Mouse (Mus musculus) T-helper 1 cell (primary cell): ENCODE measurements at regions not wholly inside any gene's neighbourhood (a gene's known extent, or its start where the extent isn't known, plus 50 kb on each side); places are given as distances from the start of the nearest gene placed in this dataset.

Experiments
- in situ Hi-C: fragments of 300-600 bp; cut with MboI, MseI; formaldehyde crosslinking; loops from one replicate; pipeline ENCODE4 v1.15.1; 2025; ENCODE audit warnings: high pct_unique_total_duplicates

DNA sequence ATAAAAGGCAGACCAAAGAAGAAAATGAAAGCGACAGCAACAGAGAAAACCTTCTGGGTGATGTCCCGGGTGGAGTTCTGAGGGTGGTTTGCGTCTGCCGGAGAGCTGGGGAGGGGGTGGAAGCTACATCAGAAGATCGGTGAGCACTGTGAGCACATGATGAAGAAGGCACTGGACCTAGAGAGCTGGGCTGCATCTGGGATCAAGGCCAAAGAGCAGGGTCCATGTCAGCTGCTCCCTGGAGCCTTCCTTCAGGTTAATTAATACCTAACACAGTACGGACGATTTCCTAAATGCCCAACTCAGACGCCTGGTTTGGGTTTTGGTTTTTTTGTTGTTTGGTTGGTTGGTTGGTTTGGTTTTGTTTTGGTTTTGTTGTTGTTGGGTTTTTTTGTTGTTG is 228.6 kb upstream of the Zfp637 start:
- in situ Hi-C loops = no loop called here

DNA sequence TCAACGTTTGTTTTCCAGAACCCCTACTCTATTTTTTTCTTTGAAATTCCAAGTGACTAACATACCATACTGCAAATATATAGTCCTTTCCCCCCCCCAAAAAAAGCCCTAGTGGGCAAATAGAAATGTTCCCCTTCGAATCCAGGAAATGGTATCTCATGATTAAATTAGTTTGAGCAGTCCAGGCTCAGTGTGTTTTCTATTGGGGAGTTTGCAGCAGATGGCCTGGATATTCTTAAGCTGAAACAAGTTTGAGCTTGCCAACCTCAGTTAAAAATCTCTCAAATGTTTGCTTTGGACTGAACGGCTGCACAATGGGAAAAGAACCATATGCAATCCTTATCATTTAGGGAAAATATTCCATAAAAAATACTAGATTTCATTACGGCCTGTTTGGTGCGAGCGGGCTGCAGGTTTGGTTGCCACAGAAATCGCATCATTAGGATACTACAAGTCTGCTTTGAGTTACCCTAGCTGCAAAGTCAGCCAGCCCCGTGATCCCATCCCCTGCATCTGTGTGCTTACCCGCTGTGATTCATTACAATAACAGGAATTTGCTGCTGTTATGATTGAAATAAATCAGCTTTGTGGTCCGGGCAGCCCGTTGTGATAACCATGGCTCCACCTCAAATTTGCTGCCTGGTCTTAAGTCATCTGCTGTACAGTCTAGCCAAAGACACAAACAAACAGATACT is 227.2 kb upstream of the Zfp637 start:
- in situ Hi-C loops = no loop called here

DNA sequence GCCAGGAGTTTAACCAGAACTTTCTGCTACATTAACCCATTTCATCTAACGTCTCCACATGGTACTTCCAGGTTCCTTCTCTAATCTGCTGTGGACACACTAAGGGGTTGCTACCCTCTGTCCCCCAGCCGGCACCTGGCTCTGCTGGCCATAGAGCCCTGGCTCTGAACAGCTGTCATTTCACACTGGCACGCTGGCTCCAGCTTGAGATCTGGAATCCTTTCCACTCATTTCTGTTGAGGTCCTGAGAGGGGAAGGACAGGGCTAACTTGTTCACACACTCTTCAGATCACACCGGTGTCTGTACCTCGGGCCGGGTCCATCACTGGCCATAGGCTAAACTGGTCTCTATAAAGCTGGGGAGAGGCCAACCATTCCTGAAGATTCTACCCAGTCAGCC is 226.6 kb upstream of the Zfp637 start:
- in situ Hi-C loops = no loop called here

DNA sequence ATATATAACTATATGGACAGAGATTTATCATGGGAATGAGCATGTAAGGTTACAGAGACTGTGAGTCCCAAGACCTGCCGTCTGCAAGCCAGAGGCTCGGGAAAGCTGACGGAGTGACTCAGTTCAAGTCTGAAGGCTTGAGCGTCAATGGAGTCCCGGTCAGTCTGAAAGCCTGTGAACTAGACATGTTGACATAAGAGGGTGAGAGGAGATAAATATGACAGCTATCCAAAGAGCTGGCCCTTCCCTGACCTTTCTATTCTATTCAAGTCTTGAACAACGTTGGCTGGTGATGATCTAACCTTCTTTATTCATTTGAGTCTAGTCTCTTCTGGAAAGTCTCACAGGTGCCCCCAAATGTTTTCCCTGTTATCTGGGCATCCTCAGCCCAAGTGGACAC is 223.8 kb upstream of the Zfp637 start:
- in situ Hi-C loops = no loop called here

DNA sequence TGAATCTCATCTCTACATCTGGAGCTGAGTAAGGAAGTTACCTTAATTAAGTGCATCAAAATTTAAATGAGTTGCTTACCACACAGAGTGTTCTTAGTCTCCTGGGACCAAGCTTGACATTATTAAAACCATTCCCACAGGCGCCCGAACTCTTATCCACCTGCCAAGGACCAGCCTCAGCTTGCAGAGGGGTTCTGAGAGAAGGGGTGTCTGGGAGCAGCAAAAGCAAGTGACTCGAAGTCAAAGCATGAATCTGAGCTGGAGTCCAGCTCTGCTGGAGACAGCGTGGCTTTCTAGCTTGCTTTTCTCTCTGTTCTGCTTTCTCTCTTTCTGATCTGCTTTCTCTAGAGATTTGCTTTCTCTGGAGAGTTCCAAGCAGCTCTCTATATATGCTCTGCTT is 223.0 kb upstream of the Zfp637 start:
- in situ Hi-C loops = no loop called here

DNA sequence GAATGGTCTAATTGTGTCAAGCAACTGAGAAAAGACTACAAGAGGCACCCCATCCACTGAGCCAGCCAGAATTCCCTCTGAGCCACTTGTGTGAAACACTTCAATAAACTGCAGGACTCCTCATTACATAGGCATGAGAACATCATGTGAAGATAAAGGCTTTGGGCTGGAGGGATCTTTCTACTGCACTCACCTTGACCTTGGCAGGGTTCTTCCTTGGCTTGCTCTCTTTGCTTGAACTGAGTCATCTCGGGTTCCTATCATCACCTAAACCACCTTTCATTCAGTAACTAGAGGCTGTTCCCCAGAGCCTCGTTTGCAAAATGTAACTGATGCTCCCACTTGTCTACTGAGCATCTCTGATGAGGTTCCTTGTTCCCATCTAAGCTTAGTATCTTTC is 221.4 kb upstream of the Zfp637 start:
- in situ Hi-C loops = loop anchor here (10.0 kb wide), 1 partner anchor 345 kb away; no protein-coding TSS in a partner anchor

DNA sequence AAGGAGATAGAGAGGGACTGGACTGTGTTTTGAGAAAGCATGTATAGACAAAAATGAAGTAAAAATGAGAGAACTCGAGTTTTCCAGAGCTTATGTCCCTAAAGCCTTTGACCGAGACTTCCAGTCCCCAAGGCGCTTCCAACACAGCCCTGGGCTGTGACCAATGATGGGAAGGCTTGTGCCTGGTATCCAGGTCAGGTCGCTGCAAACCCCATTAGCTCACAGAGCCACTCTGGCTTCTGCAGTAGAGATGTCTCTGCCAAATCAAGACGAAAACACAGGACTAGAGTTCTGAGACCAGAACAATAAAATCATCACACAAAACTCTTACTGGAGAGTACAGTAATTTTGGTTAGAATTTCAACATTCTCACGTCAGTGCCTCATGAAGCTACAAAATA is 218.5 kb upstream of the Zfp637 start:
- in situ Hi-C loops = loop anchor here (10.0 kb wide), 1 partner anchor 348 kb away; no protein-coding TSS in a partner anchor

DNA sequence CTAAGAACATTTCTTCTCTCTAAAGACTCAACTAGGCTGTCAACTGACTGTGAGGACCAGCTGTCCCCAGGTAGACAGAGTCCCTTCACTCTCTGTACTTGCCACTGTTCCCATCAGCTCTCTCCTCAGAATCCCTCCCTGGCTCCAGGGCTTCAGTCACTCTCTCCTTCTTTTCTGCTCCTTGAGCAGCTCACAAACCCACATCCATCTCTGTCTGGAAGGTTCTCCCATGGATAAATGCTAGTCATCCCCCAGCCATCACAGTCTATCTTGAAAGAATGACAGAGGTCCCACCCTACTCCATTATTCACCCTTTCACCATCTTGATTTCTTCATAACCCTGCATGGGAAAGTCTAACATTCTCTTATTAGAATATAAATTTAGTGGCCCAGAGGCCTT is 218.0 kb upstream of the Zfp637 start:
- in situ Hi-C loops = loop anchor here (10.0 kb wide), 1 partner anchor 348 kb away; no protein-coding TSS in a partner anchor

DNA sequence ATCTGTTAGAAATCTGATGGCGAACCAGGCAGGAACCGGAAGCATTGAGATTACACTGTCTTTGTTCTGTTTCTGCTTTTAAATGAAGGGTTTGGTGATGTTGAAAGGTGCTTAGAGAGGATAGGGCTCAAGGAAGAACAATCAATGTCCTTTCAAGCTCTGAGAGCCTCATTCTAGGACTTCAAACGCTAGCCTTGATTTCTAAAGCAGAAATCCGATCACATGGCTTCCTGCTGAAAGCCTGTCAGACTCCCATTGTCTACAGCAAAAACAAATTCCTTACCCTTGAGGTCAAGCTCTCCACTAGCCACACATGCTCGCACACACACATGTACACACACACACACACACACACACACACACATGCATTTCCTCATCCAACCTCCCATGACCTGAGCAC is 215.3 kb upstream of the Zfp637 start:
- in situ Hi-C loops = loop anchor here (10.0 kb wide), 1 partner anchor 351 kb away; no protein-coding TSS in a partner anchor

DNA sequence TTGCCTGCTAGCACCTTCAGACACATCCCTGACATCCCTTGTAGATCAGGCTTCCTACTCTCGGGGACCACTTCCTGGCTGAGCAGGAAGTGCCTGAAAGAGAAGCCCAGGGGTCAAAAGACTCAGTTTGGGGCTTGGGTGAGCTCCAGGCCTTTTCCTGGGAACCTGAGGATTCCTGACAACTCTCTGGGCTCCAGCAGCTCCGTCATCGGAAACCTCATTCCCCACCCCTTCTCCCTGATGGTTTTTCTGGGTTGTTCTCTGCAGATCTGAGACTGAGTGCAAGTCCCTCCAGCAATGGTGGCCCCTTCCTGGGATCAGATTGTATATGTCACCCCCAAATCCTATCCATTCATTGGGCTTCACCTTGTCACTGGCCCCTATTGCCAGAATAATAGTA is 213.5 kb upstream of the Zfp637 start:
- in situ Hi-C loops = loop anchor here (10.0 kb wide), 1 partner anchor 353 kb away; no protein-coding TSS in a partner anchor

DNA sequence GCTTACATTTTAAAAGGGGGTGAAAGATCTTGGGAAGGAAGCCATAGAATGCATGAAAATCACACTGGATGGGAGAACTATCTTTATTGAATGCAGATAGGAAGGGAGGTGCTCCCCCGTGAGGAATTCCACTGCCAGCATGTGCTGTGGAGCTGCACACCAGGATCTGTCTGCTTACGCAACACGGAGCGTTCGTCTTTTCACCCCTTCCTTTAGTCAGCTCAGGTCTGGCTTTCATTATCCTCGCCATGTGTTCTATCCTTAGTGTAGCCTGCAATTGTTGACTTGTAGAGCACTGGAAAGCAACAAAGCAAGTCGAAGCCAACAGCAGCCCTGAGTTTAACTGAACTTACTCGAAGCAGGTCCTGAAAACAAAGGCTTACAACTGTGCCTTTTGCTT is 194.4 kb upstream of the Zfp637 start:
- in situ Hi-C loops = no loop called here

DNA sequence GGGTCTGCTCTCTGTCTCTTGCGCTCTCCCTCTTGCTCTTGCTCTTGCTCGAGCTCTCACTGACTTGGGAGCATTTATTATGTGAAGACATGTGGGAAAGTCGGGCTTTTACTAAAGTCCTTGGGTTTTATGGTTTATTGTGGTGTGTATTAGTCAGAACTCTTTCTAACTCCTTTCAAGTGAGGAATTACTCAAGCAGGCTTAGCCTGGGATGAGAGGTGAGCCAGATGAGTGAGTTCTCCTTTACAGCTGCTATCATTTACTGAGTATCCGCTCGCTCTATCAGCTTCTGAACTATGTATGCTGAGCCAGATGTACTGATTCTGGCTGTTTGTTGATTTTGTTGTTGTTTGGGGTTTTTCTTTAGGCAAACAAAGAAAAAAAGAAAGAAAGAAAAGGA is 190.4 kb upstream of the Zfp637 start:
- in situ Hi-C loops = no loop called here

DNA sequence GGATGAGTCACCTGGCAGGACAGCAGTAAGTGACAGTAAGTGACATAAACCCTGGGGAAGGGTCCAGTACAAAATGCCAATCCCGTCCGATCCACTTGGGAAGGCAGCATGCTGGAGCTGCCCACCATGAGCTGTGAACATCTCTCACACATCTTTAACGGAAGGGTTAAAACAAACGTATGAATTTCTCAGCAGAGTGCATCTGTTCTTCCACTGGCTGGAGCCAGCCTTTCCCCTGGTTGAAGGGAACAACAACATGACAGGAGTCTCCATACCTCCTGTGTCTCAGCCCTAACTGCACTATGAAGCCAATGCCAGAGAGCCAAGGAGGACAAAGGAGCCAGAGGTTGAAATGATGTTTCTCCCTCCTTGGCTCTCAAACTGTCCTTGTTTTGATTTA is 189.4 kb upstream of the Zfp637 start:
- in situ Hi-C loops = no loop called here

DNA sequence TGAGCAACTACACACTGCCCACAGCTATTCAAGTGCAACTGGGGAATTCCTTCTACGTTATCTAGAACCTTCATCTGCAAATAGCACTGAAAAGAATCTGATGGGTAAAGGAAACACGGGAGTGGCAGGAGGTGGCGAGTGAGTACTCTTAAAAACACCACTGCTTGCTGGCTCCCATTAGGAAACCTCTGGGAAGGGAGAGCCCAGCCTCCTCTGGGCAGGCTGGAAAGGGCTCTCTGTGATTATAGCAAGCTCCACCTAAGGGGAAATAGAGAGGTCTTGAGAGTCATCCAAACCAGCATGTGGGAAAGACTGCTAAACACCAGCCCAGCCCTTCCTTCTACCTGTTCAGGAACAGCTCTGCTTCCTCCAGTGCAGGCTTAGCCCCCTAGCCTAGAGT is 189.0 kb upstream of the Zfp637 start:
- in situ Hi-C loops = no loop called here

DNA sequence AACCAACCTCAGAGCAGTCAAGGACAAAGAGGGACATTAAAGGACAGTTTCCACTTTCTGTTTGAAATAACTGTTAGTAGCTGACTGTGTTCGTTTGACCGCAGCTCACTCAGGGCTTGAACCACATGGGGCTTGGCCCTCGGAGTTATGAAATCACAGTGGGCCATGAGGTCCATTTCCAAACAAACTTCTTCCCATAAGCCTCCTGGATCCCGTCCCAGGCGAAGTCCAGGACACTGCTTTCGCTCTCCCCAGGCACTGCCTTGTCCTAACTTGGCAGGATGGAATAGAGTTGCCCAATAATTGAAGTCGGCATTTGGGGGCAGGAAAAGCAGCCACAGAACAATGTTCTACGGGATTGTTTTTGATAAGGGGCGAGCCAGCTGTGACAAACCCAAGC is 188.1 kb upstream of the Zfp637 start:
- in situ Hi-C loops = no loop called here

DNA sequence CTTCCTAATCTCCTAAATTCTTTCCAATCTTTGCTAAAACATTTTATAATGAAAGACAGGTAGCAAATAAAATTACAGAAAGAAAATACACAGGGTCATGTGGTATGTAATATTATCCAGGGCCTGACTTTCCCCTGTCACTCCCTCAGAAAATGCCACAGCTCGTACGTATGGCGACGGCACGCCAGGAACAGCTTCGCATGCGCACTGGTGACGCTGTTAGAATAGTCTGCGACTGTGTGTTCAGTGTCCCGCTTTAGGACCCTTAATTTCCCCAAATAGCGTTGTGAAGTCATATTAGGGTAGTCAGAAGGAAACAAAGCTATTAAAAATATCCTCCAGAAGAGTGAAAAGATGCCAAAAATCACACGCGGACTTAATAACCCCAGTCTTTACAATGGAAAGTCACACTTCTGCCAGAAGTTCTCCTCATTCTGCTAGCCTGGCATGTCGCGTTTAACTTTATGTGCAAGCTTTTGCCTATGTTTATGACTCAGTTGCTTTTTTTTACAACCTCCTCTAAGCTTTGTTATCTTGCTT is 187.0 kb upstream of the Zfp637 start:
- in situ Hi-C loops = no loop called here

DNA sequence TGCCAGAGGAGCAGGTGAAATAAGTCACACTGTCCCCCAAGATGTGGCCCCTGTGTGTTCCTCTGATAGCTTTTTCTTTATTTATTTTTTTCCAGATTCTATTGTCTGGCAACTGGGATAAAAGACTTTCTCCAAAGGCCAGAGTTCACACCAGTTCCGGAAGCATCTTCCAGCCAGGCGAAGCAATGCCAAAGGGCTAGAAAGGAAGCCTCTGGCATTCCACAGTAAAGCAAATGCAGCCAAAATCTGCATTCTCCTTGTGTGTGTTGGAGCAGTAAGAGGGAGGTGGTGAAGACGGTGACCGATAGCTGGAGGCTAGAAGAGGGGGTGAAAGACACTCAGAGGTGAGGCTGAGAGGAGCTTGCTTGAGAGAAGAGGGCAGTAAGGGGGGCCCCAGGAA is 185.0 kb upstream of the Zfp637 start:
- in situ Hi-C loops = no loop called here

DNA sequence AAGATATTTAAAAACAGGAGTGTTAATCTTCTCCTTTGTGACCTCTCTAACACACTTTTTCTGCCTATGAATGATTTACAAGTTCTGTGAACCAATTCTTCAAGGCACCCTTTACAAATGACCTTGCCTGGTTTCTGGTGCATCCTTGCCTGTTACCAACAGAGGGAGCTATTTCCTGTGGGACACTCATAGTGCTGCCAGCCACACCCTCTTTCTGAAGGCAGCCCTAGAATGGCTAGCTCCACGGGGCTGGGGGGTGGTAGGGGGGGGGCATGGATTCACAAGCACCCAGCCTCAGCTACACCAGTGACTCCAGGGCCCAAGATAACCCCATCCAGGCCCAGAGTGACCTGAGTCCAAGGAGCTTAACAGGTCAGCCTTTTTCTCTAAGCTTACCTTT is 180.4 kb upstream of the Zfp637 start:
- in situ Hi-C loops = no loop called here

DNA sequence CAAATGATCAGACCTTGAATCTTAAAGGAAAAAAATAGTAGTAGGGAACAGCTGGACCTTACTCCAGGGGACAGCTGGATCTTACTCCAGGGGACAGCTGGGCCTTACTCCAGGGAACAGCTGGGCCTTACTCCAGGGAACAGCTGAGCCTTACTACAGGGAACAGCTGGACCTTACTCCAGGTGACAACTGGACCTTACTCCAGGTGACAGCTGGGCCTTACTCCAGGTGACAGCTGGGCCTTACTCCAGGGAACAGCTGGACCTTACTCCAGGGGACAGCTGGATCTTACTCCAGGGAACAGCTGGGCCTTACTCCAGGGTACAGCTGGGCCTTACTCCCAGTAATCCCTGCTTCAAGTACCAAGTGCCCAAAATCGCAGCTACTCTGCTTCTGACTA is 178.3 kb upstream of the Zfp637 start:
- in situ Hi-C loops = no loop called here

DNA sequence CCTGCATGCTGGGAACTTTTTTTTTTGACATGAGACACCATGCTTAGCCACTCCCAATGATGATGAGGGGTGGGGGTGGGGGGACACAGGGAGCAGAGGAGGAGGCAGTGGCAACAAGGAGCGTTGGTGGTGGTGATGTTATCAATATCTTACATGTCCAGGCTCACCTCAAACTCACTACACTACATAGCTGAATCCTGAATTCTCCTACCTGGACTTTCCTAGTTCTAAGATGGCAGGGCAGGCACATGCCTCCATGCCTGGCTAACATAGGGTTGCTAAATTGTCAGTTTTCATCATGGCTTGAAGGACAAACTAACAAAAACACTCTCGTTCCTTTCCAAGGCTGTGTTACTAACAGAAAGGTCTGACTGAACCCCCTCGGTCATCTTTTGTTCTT is 170.6 kb upstream of the Zfp637 start:
- in situ Hi-C loops = loop anchor here (5.0 kb wide), 1 partner anchor 152 kb away; no protein-coding TSS in a partner anchor

DNA sequence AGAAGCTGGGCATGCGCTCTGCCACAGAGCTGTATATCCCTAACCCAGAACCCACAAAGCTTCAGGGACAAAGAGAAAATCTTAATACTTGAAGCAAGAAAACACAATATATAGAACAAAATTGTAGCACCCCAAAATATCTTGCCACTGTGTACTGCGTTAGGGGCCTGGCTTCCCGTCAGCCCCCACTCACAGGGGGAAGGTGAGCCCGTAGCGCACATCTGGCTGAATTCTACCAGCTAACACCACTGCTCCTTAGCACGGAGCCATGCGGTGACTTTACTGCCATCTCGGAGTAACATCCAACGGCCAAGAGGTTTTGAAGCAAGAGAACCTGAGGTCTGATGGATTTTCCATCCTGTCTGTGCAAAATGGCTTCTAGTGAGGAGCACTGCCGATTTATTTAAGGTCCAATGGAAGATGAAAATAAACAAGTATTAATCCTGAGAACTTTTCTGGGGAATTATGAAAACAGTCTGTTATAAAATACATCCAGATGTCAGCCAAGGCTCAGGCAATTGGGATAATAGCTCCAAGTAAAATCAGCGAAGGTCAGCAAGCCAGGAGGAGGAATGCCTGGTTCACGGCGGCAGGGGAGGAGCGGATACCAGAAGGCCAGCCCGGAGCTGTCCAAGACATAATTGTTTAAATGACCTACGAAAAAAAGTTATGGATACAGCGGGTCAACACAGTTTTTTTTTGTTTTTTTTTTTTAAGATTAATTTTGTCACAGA is 170.0 kb upstream of the Zfp637 start:
- in situ Hi-C loops = loop anchor here (5.0 kb wide), 1 partner anchor 151 kb away; no protein-coding TSS in a partner anchor

DNA sequence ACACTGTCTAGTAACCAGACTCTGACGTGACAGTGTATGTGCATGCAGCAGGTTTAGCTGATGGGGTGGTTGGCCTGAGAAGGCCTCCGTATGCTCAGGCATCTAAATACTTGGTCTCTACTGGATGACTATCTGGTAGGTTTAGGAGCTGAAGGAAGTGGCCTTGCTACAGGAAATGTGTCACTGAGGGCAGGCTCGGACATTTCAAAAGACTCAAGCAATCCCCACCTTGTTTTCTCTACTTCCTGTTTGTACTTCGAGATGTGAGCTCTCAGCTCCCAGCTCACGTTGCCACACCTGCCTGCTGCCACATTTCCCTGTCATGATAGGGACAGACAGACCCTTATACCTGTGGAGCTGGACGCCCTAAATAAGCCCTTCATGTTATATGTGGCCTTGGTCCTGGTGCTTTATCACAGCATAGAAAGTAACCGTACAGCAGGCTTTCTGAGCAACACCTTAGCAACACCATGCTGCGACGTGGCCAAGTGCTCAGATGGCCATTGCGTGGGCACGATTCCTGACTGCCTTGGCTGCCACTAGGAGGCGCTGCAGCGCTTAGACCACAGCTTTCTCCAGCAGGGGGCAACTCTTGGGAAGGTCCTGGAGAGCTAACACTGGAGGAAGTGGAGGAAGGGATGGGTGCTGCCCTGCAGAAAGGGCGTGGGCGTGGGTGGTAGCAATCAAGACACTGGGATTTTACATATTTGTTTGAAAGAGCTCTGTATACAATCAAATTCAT is 165.8 kb upstream of the Zfp637 start:
- in situ Hi-C loops = no loop called here
